Mouse (Mus musculus) cortical plate, adult 2 months (tissue): ENCODE results near the gene Tsc1.

Experiments used
- CTCF ChIP-seq: fragments of 200-500 bp; IDR thresholded peaks from 2 replicates; pipeline ENCODE4 v1.5.1; 2011; ENCODE audit warnings: mild to moderate bottlenecking, control low read depth, low read length; ENCODE audit not compliant: insufficient read depth; ENCODE audit errors: extremely low read depth
- POLR2A ChIP-seq: fragments of 200-500 bp; IDR thresholded peaks from 2 replicates; pipeline ENCODE4 v1.6.1; 2011; ENCODE audit warnings: mild to moderate bottlenecking, low read length, control low read depth; ENCODE audit not compliant: insufficient read depth; ENCODE audit errors: extremely low read depth

- TF ChIP-seq CTCF: no peak
- TF ChIP-seq POLR2A: no peak
Observed at GRCm38 (mm10) chr2:28620522-28620921, 20.5 kb upstream of the Tsc1 start.
